Mouse (Mus musculus): ENCODE results near the gene Reep1.
"Not testable (repeated sequence)": the region's sequence is repeated elsewhere in the genome, so short reads cannot be mapped to it uniquely, and the experiment has no call there.

Reep1 gene

GRCm38 (mm10) chr6:71829768-71830167, 122.4 kb downstream of the Reep1 start:
- no peaks in the 10 kb centered on the region for H3K36me3 ChIP-seq (ENCODE audit: control insufficient read depth, insufficient read depth, low read length, poor library complexity, severe bottlenecking)
- H3K27me3 ChIP-seq (ENCODE audit: control insufficient read depth, insufficient read depth, low read length, poor library complexity, severe bottlenecking) = no peaks in the 10 kb centered on the region; the same call in 1 of the 2 replicates
- no peak for DNase-seq (ENCODE audit: low read depth, low spot score)

GRCm38 (mm10) chr6:71830690-71831580, 123.6 kb downstream of the Reep1 start, which contains the start of gene Immt:
Gene Immt (plus strand): TSS chr6:71831331.
- Histone ChIP-seq H3K36me3 (ENCODE audit: control insufficient read depth, insufficient read depth, low read length, poor library complexity, severe bottlenecking) (no peaks in the 10 kb centered on the region), H3K27me3 (ENCODE audit: control insufficient read depth, insufficient read depth, low read length, poor library complexity, severe bottlenecking) (no peaks in the 10 kb centered on the region)
- DNase-seq (ENCODE audit: low read depth, low spot score) = peak; percentile 97

GRCm38 (mm10) chr6:71831581-71831960, 124.2 kb downstream of the Reep1 start:
- H3K36me3 ChIP-seq (ENCODE audit: control insufficient read depth, insufficient read depth, low read length, poor library complexity, severe bottlenecking) = no peaks in the 10 kb centered on the region
- no peaks in the 10 kb centered on the region for H3K27me3 ChIP-seq (ENCODE audit: control insufficient read depth, insufficient read depth, low read length, poor library complexity, severe bottlenecking)
- DNase-seq (ENCODE audit: low read depth, low spot score) = peak; percentile 96

- Histone ChIP-seq H3K27me3 (ENCODE audit: control insufficient read depth, insufficient read depth, low read length, poor library complexity, severe bottlenecking) (no peaks in the 10 kb centered on the region), H3K36me3 (ENCODE audit: control insufficient read depth, insufficient read depth, low read length, poor library complexity, severe bottlenecking) (no peaks in the 10 kb centered on the region)
- DNase-seq (ENCODE audit: low read depth, low spot score) = no peak
Measured at GRCm38 (mm10) chr6:71836811-71837210, 129.4 kb downstream of the Reep1 start.

GRCm38 (mm10) chr6:71839815-71840214, 132.5 kb downstream of the Reep1 start:
- no peaks in the 10 kb centered on the region for H3K27me3 ChIP-seq (ENCODE audit: control insufficient read depth, insufficient read depth, low read length, poor library complexity, severe bottlenecking)
- no peaks in the 10 kb centered on the region for H3K36me3 ChIP-seq (ENCODE audit: control insufficient read depth, insufficient read depth, low read length, poor library complexity, severe bottlenecking)
- DNase-seq (ENCODE audit: low read depth, low spot score) = no peak

GRCm38 (mm10) chr6:71840597-71841290, 133.4 kb downstream of the Reep1 start:
- no peaks in the 10 kb centered on the region for H3K27me3 ChIP-seq (ENCODE audit: control insufficient read depth, insufficient read depth, low read length, poor library complexity, severe bottlenecking)
- no peak for DNase-seq (ENCODE audit: low read depth, low spot score)
- H3K36me3 ChIP-seq (ENCODE audit: control insufficient read depth, insufficient read depth, low read length, poor library complexity, severe bottlenecking) = peaks cover 2% of the 10 kb centered on the region; the same call in 1 of the 2 replicates

- DNase-seq (ENCODE audit: low read depth, low spot score); H3K36me3 ChIP-seq (ENCODE audit: control insufficient read depth, insufficient read depth, low read length, poor library complexity, severe bottlenecking); H3K27me3 ChIP-seq (ENCODE audit: control insufficient read depth, insufficient read depth, low read length, poor library complexity, severe bottlenecking): not testable (repeated sequence)
Measured at GRCm38 (mm10) chr6:71846906-71847305, 139.5 kb downstream of the Reep1 start.

Data from splenic B cell, adult 2 months (primary cell).